Mouse (Mus musculus): ENCODE results near the gene P4htm.
"Not testable (repeated sequence)": the region's sequence is repeated elsewhere in the genome, so short reads cannot be mapped to it uniquely, and the experiment has no call there.

Gene P4htm

DNA sequence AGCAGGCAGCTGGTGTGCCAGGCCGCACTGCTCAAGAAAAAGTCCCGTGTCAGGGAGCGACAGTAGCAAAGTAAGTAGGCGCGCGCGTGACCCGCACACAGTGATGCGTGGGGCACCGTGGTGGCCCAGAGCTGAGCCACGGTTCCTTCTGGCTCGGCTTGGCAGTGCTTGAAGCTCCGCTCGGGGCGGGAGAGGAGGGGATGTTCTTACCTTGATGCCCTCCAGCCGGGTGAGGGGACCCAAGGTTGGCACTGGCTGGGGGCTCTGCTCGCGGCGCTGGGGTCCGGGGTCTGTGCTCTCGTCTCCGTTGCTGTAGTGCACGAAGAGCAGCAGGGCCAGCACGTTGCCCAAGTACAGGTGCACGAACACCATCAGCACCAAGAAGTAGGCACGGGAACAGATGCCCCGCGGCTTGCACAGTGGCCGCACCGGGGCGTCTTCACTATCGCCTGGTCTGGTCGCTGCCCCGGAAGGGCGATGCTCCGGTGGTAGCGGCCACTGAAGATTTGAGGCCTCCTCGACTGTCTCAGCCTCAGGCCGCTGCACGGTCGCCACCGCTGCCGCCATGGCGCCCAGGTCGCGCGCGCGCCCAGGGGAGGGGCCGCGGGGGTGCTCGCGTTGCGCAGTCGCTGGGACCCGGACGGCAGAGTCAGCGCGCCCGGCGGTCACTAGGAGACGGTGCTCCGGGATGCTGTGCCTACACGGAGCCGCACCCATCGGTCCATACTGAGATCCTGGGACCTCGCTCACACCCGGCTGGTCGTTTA lies at the start of gene P4htm:
Gene P4htm, minus strand, starts transcription at position 670 of the 767 bp plus-strand sequence.
- DNase-seq (ENCODE audit: low read depth): no peak

DNA sequence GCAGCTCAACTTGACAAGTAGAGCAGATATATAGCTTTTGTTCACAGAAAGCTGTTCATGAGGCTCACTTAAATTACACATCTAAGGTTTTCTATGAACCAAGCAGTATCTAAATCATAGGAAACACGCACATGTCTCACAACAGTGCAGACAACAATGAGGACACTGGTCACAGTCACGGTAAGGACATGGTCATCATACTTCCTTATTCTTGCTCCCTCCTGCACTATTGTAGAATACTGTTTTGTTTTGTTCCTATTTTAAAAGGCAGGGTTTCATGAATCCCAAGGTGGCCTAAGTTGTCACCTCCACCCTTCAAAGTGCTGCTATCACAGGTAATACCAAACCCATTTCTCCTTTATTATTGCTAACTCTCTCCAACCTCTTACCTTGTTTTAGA lies 42.4 kb upstream of the P4htm start:
- no peak for DNase-seq (ENCODE audit: low read depth)

DNA sequence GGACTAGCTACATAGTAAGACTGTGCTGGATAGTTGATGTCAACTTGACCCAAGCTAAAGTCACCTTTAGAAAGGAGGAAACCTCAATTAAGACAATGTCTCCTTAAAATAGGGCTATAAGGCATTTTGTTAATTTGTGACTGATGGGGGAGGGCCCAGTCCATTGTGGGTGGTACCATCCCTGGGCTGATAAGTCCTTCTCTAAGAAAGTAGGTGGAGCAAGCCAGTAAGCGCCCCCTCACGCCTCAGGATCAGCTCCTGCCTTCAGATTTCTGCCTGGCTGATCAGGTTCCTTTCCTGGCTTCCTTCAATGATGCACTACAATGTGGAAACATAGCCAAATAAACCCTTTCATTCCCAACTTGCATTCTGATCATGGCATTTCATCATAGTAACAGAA lies 37.9 kb upstream of the P4htm start:
- no peak for DNase-seq (ENCODE audit: low read depth)

DNA sequence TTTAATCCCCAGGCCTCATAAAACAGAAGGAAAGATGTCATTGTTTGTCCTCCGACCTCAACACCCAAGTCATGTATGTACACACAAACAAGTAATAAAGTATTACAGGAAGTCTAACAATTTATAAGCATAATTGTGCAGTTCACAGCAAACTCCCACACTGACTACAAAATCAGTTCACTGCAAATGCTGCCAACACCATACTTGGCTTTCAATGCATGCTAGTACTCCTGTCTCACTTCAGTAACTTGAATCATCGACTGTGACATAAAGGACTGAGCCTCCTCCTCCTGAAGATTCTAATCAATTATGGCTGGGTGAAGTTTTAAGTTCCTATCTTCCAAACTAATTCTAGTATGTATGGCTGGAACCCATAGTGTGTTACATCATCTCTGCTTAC lies 36.4 kb upstream of the P4htm start:
- DNase-seq (ENCODE audit: low read depth): no peak

DNA sequence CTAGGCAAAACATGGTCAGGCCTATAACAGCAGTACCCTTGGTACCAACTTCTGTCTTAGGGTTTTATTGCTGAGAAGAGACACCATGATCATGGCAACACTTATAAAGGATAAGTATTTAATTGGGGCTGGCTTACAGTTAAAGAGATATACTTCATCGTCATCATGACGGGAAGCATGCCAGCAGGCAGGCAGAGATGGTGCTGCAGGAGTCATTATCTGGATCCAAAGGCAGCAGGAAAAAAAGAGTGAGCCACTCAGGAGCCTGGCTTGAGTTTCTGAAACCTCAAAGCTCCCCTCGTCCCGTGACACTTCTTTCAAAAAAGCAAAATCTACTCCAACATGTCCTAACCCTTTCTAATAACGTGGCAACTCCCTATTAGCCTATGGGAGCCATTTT lies 34.9 kb upstream of the P4htm start:
- no peak for DNase-seq (ENCODE audit: low read depth)

DNA sequence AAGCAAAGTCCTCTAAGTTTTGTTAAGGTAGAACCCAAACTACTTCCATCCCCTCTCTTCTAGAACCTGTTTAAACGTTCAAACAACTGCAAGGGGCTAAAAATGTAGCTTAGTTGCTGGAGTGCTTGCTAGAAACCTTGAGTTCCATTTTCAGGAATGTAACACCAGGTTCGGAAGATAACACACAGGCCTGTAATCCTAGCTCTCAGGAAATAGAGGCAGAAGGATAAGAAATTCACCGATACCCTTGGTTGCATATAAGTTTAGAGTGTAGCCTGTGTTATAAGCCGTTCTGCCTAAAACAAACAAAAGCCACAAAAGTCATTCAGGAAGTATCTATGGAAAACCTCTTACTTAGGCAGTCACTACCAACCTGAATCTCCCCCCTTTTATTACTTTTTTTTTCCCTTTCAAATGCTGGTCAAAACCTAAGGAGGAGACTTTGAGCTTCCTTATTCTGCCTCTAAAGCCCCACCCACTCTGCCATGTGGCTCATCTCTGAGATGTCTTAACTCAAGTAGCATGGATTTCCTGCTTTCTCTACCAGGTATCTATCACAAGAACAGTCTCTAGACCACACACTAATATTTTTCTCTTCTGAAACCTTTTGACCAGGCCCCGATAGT lies 34.3 kb upstream of the P4htm start:
- no peak for DNase-seq (ENCODE audit: low read depth)

DNA sequence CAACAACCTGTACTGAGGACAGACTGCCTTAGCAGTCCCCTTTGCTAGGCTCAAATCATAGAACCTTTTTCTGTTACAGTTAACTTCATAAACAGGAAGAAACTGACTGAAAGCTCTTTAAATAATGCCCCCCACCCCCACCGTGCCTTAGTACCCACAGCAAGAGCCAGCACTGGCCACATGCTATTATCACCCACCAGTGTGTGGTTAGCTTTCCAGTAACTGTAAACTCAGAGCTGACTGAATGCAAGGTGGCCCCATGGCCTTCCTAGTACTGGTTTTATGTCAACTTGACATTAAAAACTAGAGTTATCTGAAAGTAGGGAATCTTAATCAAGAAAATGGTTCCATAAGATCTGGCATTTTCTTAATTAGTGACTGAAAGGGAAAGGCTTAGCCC lies 33.2 kb upstream of the P4htm start:
- no peak for DNase-seq (ENCODE audit: low read depth)

DNA sequence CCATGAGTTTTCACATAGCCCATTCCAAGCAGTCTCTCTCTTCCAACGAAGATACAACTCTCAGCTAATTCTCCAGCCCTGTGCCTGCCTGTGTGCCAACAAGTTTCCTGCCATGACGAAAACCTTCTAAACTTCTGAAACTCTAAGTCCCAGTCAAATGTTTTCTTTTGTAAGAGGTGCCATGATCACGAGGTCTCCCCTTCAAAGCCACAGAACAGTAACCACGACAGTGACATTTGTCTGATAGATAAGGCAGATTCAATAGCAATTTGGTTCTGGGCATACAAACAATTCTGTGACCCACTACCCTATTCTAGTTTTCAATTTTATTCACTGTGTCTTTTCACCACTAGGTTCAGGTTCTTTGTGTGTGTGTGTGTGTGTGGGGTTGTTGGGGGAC lies 30.7 kb upstream of the P4htm start:
- no peak for DNase-seq (ENCODE audit: low read depth)

DNA sequence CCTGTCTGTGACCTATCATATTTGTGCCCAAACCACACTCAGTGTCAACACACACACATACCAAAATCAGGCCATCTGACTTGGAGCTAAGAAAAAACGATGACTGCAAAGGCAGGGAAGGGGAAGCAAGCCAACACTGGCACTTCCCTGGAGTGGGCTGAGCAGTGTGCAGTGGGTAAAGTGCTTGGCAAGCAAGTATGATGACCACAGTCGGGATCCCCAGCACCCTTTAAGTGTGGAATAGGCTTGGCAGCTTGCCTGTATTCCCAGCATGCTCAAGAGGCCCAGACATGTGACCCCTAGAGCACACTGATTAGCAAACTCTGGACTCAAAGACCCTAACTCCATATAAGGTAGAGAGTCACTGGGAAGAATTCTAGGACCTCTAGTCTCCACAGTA lies 29.0 kb upstream of the P4htm start:
- no peak for DNase-seq (ENCODE audit: low read depth)

DNA sequence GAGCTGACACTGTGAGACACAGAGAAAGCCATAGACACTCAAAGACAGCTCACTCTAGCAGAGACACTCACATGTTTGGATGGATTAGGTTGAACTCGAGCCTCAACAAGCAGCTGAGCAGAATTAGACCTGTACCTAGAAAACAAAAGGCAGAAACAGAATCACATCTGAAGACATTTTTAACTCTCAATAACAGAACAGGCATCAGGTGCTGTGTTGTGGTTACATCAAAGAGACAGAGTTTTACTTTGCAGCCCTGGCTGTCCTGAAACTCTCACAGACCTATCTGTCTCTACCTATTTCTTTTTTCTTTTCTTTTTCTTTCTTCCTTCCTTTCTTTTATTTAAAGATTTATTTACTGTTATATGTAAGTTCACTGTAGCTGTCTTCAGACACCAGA lies 19.8 kb upstream of the P4htm start:
- no peak for DNase-seq (ENCODE audit: low read depth)

DNA sequence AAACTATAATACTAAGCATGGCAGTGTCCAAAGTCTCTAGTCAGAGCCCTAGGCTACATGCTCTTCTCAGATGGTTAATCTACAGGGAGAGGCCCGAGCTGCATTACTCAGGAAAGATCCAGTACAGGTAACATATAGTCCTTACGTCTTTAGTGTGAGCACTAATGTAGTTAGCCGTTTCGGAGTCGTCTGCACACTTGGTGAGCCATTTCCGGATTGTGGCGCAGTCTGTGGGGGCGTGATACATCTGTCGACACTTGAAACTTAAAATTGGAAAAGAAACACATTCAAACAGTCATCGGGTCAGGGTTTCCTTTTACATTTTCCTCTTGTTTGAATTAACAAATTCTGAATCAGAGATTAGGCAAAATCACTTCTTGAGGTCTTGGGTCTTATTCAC lies 14.0 kb upstream of the P4htm start:
- no peak for DNase-seq (ENCODE audit: low read depth)

DNA sequence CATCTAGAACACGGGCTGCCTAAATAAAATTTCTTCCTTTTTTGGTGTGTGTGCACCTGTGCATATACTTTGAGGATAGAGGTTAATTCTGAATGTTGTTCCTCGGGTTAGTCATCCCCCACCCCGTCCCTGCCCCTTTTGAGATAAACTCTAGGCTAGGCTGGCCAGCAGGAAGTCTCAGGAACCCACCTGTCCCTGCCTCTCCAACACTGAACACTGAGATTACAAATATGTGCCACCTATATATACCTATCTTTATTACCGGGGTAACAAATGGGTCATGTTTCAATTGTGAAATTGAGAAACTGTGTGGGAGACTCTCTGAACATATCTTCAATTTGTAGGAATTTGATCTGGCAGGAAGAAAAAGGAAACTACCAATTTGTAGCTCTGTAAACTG lies 11.4 kb upstream of the P4htm start:
- DNase-seq (ENCODE audit: low read depth): no peak

DNA sequence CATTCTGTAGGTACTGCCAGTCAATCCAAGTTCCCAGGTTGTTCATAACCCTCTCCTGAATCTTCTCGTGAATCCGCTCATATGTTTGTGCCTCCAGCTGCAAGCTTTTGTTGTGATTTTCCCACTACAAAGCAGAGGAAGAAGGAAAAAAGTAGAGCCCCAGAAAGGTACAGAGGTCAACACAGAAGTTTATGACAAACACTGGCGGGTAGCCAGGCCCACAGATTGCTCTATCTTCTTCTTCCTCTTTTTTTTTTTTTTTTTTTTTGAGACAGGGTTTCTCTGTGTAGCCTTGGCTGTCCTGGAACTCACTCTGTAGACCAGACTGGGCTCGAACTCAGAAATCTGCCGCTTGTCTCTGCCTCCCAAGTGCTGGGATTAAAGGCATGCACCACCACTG lies 10.5 kb upstream of the P4htm start:
- not testable (repeated sequence) for DNase-seq (ENCODE audit: low read depth)

DNA sequence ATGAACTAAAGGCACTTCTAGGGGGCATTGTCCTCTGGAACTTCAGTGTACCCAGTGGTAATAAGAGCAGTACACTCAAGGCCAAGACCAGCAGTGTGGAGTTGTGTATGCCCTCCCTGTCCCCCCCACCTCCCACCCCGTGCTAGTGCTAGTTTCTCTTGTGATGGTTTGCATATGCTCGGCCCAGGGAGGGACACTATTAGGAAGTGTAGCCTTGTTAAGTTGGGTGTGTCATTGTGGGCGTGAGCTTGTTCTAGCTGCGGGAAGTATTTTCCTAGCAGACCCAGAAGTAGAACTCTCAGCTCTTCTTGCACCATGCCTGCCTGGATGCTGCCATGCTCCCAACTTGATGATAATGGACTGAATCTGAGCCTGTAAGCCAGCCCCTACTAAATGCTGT lies 4.5 kb upstream of the P4htm start:
- no peak for DNase-seq (ENCODE audit: low read depth)

DNA sequence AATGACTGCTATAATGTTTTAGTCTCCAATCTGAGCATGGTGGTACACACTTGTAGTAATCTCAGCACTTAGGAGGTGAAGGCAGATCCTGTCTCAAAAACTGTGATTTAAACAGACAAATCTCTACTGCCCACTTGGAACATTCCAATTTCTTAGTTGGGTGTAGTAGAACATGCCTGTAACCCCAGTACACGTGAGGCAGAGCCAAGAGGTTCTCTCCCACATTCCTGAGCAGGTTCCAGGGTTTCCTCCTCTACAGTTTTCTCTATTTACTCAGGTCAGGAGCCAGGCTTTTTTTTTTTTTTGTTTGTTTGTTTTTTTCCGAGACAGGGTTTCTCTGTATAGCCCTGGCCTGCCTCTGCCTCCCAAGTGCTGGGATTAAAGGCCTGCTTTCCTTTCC lies 2.5 kb upstream of the P4htm start:
- no peak for DNase-seq (ENCODE audit: low read depth)

DNA sequence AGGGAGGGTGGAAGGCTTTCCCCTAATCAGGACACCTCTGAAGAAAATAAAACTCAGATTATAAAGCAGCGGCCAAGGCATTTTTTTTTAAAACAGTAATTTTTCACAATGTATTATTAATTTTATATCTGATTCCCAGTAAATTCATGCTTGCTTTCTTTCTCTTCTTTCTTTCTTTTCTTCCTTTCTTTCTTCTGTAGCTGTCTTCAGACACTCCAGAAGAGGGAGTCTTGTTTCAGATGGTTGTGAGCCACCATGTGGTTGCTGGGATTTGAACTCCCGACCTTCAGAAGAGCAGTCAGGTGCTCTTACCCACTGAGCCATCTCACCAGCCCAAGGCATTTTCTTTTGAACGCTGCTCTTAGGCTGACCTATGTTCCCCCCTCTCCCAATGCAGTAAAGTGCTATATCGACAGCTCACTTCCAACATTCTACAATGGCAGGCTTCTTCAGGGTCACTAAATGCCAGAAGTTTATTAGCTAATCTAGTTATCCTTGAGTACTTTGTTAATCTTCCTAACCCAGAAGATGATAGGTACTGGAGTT lies 1.6 kb upstream of the P4htm start:
- no peak for DNase-seq (ENCODE audit: low read depth)

DNA sequence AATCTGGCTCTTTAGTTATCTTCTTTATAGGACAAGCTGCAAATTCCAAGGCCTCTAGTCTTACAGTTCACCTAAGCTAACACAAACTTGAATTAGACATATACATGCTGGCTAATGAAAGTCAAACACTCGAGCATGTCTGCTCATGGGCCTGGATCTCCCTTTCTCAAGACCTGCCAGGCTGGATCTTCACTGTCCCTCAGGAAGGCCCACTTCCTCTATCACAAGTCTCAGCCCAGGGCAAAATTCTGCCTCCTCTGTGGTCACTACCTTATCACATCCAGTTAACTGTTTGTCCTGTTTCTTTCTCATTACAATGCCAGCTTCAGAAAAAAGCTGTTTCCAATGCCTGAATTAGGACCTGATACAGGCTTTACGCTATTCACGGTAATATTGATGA lies 3.1 kb downstream of the P4htm start:
- DNase-seq (ENCODE audit: low read depth): no peak

DNA sequence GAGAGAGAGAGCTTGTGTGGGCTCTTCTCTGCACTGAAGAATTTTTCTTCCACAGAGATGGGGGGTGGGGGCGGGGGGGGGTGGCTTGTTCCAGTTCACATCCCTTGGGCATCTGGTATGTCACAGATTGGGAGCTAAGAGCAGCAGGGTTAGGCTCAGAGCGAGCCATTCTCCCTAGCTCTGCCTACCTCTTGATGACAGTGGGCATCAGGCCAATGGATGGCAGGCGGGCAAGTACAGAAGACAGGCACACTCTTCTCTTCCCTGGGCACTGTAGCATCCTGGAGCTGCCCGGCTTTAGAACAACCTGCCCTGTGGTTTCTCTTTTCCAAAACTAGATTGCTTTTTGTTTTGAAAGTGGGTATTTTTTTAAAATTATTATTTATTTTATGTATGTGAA lies 6.0 kb downstream of the P4htm start:
- DNase-seq (ENCODE audit: low read depth): no peak

DNA sequence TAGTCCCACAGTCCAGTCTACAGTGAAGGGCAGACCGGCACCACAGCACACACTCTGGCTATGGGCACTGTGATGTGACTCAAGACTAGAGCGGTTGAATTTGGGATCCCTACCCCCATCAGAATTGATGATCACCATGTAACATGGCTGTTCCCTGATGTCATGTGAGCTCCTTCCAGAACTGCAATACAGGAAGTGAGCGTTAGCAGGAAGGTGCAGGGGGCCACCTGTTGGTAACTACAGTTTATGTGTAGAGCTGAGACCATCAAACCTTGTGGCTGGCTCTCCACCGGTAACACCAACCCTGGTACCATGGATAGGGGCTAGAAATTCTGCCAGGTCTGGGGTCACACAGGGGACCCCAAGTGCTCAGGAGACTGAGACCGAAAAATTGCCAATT lies 8.2 kb downstream of the P4htm start:
- DNase-seq (ENCODE audit: low read depth): no peak

DNA sequence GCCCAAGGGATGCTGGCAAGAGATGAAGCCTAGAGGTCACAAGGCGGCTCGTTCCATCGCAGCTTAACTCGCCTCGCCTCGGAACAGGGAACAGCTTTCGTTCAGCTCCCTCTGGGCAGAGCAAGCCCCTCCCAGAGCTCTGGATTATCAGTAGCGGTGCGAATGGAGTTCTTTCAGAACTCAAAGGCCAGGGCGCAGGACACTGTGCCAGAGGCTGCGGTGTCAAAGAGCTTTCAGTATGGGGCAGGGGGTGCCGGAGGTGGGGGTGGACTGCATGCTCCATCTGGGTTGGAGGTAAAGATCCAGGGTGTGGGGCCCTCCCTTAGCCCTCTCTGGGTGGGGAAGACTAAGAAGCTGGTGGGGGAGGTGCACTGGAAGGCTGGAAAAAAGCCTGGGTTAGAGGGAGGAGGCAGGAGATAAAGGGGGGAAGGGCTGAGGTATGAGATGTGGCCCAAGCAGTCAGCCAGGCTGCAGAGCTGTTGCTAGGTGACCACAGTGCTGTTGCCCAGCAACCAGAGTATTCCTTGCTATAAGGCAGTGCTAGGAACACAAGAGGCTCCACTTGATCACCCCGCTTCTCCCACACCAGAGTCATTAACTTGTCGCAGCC lies 9.8 kb downstream of the P4htm start:
- DNase-seq (ENCODE audit: low read depth): no peak

DNA sequence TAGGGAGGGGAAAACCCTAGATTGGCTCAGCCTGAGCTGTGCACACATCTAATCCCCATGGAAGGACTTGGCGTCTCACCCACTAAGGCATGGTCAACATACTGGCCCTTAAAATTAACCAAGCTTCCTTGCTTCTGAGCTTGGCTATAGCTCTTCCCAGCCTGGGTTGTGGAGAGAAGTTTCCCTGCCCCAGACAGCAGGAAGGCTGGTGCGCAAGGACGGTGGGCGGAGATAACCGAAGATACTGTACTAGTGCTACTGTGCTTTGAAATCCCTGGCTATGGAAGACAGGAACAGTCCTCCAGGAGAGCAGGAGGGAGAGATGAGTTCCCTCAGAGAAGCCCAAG lies 18.1 kb downstream of the P4htm start:
- DNase-seq (ENCODE audit: low read depth): no peak

DNA sequence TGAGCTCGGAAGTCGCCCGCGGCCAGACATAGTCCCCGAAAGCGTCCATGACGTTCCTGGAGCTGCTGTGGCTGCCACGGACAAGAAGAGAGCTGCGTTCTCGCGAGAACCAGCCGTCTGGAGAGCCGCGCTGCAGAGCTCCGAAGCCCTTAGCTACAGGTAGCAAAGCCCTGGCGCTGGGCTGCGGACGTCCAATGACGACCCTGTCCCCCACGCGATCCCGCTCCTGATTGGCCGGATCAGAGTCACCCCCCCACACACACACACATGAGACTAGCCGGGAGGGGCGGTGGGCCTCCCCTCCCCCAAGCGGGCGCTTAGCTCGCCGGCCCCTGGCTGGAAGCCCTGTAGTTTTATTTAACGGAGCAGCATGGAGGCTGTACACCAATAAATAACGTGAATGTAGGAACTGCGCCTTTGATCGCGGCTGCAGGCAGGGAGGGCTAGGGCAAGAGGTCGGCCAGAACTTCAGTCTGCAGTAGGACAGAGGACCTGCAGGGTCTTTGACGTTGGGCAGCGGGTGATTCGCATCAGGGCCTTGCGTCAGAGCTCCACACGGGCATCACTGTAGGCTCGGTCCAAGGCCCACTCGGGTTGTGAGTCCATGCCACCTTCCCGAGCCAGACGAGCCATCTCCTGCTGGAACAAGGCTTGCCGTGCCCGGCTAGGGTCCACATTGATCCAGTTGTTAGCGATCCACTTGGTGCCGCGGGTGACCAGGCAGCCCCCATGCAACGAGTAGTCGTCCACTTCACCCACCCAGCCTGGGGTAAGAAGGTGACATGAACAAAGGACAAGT lies 18.7 kb downstream of the P4htm start, which contains the start of gene Wdr6:
Gene Wdr6, minus strand, starts transcription at position 195 of the 799 bp plus-strand sequence.
- peak; percentile 82 for DNase-seq (ENCODE audit: low read depth)
